Mouse (Mus musculus) lung, postnatal 10 days (tissue): Measurements from ENCODE around the gene Moxd1.

Experiments
- DNase-seq: peaks from one replicate; pipeline ENCODE4 v3.0.0; 2021

The Moxd1 gene

GRCm38 (mm10) chr10:24223449-24224143, at the start of gene Moxd1:
Gene Moxd1 (plus strand): TSS chr10:24223517.
- DNase-seq = peak; percentile 35

GRCm38 (mm10) chr10:24190392-24190791, 32.9 kb upstream of the Moxd1 start:
- peak; percentile 17 for DNase-seq

GRCm38 (mm10) chr10:24191977-24192376, 31.3 kb upstream of the Moxd1 start:
- DNase-seq = peak; percentile 30

- DNase-seq = no peak
Observed at GRCm38 (mm10) chr10:24199303-24199702, 24.0 kb upstream of the Moxd1 start.

GRCm38 (mm10) chr10:24200099-24200498, 23.2 kb upstream of the Moxd1 start:
- DNase-seq = no peak

GRCm38 (mm10) chr10:24210075-24210474, 13.2 kb upstream of the Moxd1 start:
- DNase-seq = no peak

GRCm38 (mm10) chr10:24213297-24213696, 10.0 kb upstream of the Moxd1 start:
- DNase-seq = no peak

- peak; percentile 22 for DNase-seq
Observed at GRCm38 (mm10) chr10:24217558-24218268, 5.6 kb upstream of the Moxd1 start.

- peak; percentile 16 for DNase-seq
Observed at GRCm38 (mm10) chr10:24220931-24221330, 2.4 kb upstream of the Moxd1 start.

GRCm38 (mm10) chr10:24222911-24223310, 406 bp upstream of the Moxd1 start:
- no peak for DNase-seq

- no peak for DNase-seq
Observed at GRCm38 (mm10) chr10:24224591-24224990, 1.3 kb downstream of the Moxd1 start.

- no peak for DNase-seq
Observed at GRCm38 (mm10) chr10:24228318-24229183, 5.2 kb downstream of the Moxd1 start.

GRCm38 (mm10) chr10:24232281-24232680, 9.0 kb downstream of the Moxd1 start:
- no peak for DNase-seq

- DNase-seq = no peak
Observed at GRCm38 (mm10) chr10:24235426-24236283, 12.3 kb downstream of the Moxd1 start.

GRCm38 (mm10) chr10:24246815-24247214, 23.5 kb downstream of the Moxd1 start:
- no peak for DNase-seq

GRCm38 (mm10) chr10:24248116-24248515, 24.8 kb downstream of the Moxd1 start:
- DNase-seq = no peak

GRCm38 (mm10) chr10:24251631-24252030, 28.3 kb downstream of the Moxd1 start:
- DNase-seq = no peak

GRCm38 (mm10) chr10:24258150-24258549, 34.8 kb downstream of the Moxd1 start:
- DNase-seq = no peak

GRCm38 (mm10) chr10:24258885-24259284, 35.6 kb downstream of the Moxd1 start:
- no peak for DNase-seq

GRCm38 (mm10) chr10:24259794-24260590, 36.7 kb downstream of the Moxd1 start:
- no peak for DNase-seq

GRCm38 (mm10) chr10:24267520-24267919, 44.2 kb downstream of the Moxd1 start:
- no peak for DNase-seq
